Mouse (Mus musculus): ENCODE measurements around the gene Gpkow. TPM values are rescaled to one million over a fixed set of nuclear protein-coding genes. Genes with fewer than 3 reads are reported as not detected.
A peak's percentile ranks its signal among the peaks of the same experiment; 100 is the strongest.
"Not testable (repeated sequence)": the region's sequence is repeated elsewhere in the genome, so short reads cannot be mapped to it uniquely, and the experiment has no call there.

The Gpkow gene
- polyA plus RNA-seq, 1 experiment from 2014 or later: 42.1 TPM

- H3K27ac ChIP-seq (replicated peaks; ENCODE audit: low read depth, low read length): no peak overlapping the region
- no peak for DNase-seq (ENCODE audit: low spot score)
- peak overlapping the region; percentile 55; the same call in 1 of the 2 replicates for H3K4me2 ChIP-seq (ENCODE audit: low read depth, low read length)
- no peaks in the 10 kb centered on the region for H3K9me3 ChIP-seq (ENCODE audit: control insufficient read depth, low read length)
- WGBS: 47% methylated on average over 3 of the region's 3 CpGs
- H3K4me1 ChIP-seq (ENCODE audit: control insufficient read depth, insufficient read depth, low read length): no peaks in the 10 kb centered on the region
- H3K36me3 ChIP-seq (ENCODE audit: control insufficient read depth, insufficient read depth, low read length): no peaks in the 10 kb centered on the region
- H3K27me3 ChIP-seq (replicated peaks; ENCODE audit: control insufficient read depth, insufficient read depth, low read length): no peaks in the 10 kb centered on the region
- ATAC-seq (ENCODE audit: low read depth): no peak
- H3K9ac ChIP-seq (ENCODE audit: low read depth, low read length): no peak overlapping the region
- no peak overlapping the region for H3K4me3 ChIP-seq (ENCODE audit: low read depth, low read length)
Observed at GRCm38 (mm10) chrX:7678986-7679385, 17.9 kb upstream of the Gpkow start.

- H3K4me2 ChIP-seq (ENCODE audit: low read depth, low read length): peak overlapping the region; percentile 55
- 23% methylated on average over 18 of the region's 27 CpGs for WGBS
- H3K9me3 ChIP-seq (ENCODE audit: control insufficient read depth, low read length): no peaks in the 10 kb centered on the region
- DNase-seq (ENCODE audit: low spot score) (peak; percentile 94), ATAC-seq (ENCODE audit: low read depth) (peak; percentile 98)
- no peaks in the 10 kb centered on the region for H3K36me3 ChIP-seq (ENCODE audit: control insufficient read depth, insufficient read depth, low read length)
- H3K27me3 ChIP-seq (replicated peaks; ENCODE audit: control insufficient read depth, insufficient read depth, low read length): no peaks in the 10 kb centered on the region
- H3K9ac ChIP-seq (ENCODE audit: low read depth, low read length): no peak overlapping the region
- no peak overlapping the region for H3K27ac ChIP-seq (replicated peaks; ENCODE audit: low read depth, low read length)
- peak overlapping the region; percentile 30 for H3K4me3 ChIP-seq (ENCODE audit: low read depth, low read length)
- H3K4me1 ChIP-seq (ENCODE audit: control insufficient read depth, insufficient read depth, low read length): no peaks in the 10 kb centered on the region
Observed at GRCm38 (mm10) chrX:7679405-7680056, 17.4 kb upstream of the Gpkow start.

GRCm38 (mm10) chrX:7680057-7680412 lies 16.9 kb upstream of the Gpkow start:
- H3K9me3 ChIP-seq (ENCODE audit: control insufficient read depth, low read length): no peaks in the 10 kb centered on the region
- H3K4me1 ChIP-seq (ENCODE audit: control insufficient read depth, insufficient read depth, low read length): no peaks in the 10 kb centered on the region
- peak overlapping the region; percentile 30 for H3K4me3 ChIP-seq (ENCODE audit: low read depth, low read length)
- peak overlapping the region; percentile 55 for H3K4me2 ChIP-seq (ENCODE audit: low read depth, low read length)
- 17% methylated on average over 11 of the region's 12 CpGs for WGBS
- no peaks in the 10 kb centered on the region for H3K27me3 ChIP-seq (replicated peaks; ENCODE audit: control insufficient read depth, insufficient read depth, low read length)
- no peak for ATAC-seq (ENCODE audit: low read depth)
- DNase-seq (ENCODE audit: low spot score): no peak
- H3K27ac ChIP-seq (replicated peaks; ENCODE audit: low read depth, low read length): no peak overlapping the region
- H3K36me3 ChIP-seq (ENCODE audit: control insufficient read depth, insufficient read depth, low read length): no peaks in the 10 kb centered on the region
- H3K9ac ChIP-seq (ENCODE audit: low read depth, low read length): no peak overlapping the region

GRCm38 (mm10) chrX:7680864-7681263 lies 16.1 kb upstream of the Gpkow start, which contains the start of gene Magix:
TSS of gene Magix (minus strand) at chrX:7681251.
- 63% methylated on average over 11 of the region's 14 CpGs for WGBS
- ATAC-seq (ENCODE audit: low read depth): no peak
- Histone ChIP-seq H3K4me3 (ENCODE audit: low read depth, low read length) (peak within 1 kb of the TSS; percentile 30), H3K9me3 (ENCODE audit: control insufficient read depth, low read length) (no peaks in the 10 kb centered on the region), H3K27me3 (replicated peaks; ENCODE audit: control insufficient read depth, insufficient read depth, low read length) (no peaks in the 10 kb centered on the region), H3K4me2 (ENCODE audit: low read depth, low read length) (peak within 1 kb of the TSS; percentile 55), H3K27ac (replicated peaks; ENCODE audit: low read depth, low read length) (no peak within 1 kb of the TSS), H3K9ac (ENCODE audit: low read depth, low read length) (no peak within 1 kb of the TSS), H3K4me1 (ENCODE audit: control insufficient read depth, insufficient read depth, low read length) (no peaks in the 10 kb centered on the region), H3K36me3 (ENCODE audit: control insufficient read depth, insufficient read depth, low read length) (no peaks in the 10 kb centered on the region)
- DNase-seq (ENCODE audit: low spot score): no peak

GRCm38 (mm10) chrX:7688321-7688720 lies 8.6 kb upstream of the Gpkow start:
- 88% methylated on average over 2 of the region's 2 CpGs for WGBS
- DNase-seq (ENCODE audit: low spot score) (no peak), ATAC-seq (ENCODE audit: low read depth) (no peak)
- Histone ChIP-seq H3K9me3 (ENCODE audit: control insufficient read depth, low read length) (no peaks in the 10 kb centered on the region), H3K4me2 (ENCODE audit: low read depth, low read length) (no peak overlapping the region), H3K9ac (ENCODE audit: low read depth, low read length) (no peak overlapping the region), H3K27ac (replicated peaks; ENCODE audit: low read depth, low read length) (no peak overlapping the region), H3K4me3 (ENCODE audit: low read depth, low read length) (no peak overlapping the region), H3K36me3 (ENCODE audit: control insufficient read depth, insufficient read depth, low read length) (no peaks in the 10 kb centered on the region), H3K27me3 (replicated peaks; ENCODE audit: control insufficient read depth, insufficient read depth, low read length) (no peaks in the 10 kb centered on the region), H3K4me1 (ENCODE audit: control insufficient read depth, insufficient read depth, low read length) (no peaks in the 10 kb centered on the region)

- Histone ChIP-seq H3K4me3 (ENCODE audit: low read depth, low read length) (no peak overlapping the region), H3K27me3 (replicated peaks; ENCODE audit: control insufficient read depth, insufficient read depth, low read length) (no peaks in the 10 kb centered on the region), H3K9ac (ENCODE audit: low read depth, low read length) (no peak overlapping the region), H3K27ac (replicated peaks; ENCODE audit: low read depth, low read length) (no peak overlapping the region), H3K4me2 (ENCODE audit: low read depth, low read length) (no peak overlapping the region), H3K4me1 (ENCODE audit: control insufficient read depth, insufficient read depth, low read length) (no peaks in the 10 kb centered on the region), H3K9me3 (ENCODE audit: control insufficient read depth, low read length) (no peaks in the 10 kb centered on the region), H3K36me3 (ENCODE audit: control insufficient read depth, insufficient read depth, low read length) (no peaks in the 10 kb centered on the region)
- WGBS: 63% methylated on average over 3 of the region's 3 CpGs
- ATAC-seq (ENCODE audit: low read depth): peak; percentile 9; the same call in 1 of the 2 replicates
- DNase-seq (ENCODE audit: low spot score): no peak
Observed at GRCm38 (mm10) chrX:7690486-7690885, 6.4 kb upstream of the Gpkow start.

GRCm38 (mm10) chrX:7692862-7693261 lies 4.1 kb upstream of the Gpkow start:
- Histone ChIP-seq H3K27me3 (replicated peaks; ENCODE audit: control insufficient read depth, insufficient read depth, low read length) (no peaks in the 10 kb centered on the region), H3K4me3 (ENCODE audit: low read depth, low read length) (no peak overlapping the region), H3K9ac (ENCODE audit: low read depth, low read length) (no peak overlapping the region), H3K4me2 (ENCODE audit: low read depth, low read length) (no peak overlapping the region), H3K9me3 (ENCODE audit: control insufficient read depth, low read length) (no peaks in the 10 kb centered on the region), H3K36me3 (ENCODE audit: control insufficient read depth, insufficient read depth, low read length) (no peaks in the 10 kb centered on the region), H3K27ac (replicated peaks; ENCODE audit: low read depth, low read length) (no peak overlapping the region), H3K4me1 (ENCODE audit: control insufficient read depth, insufficient read depth, low read length) (no peaks in the 10 kb centered on the region)
- 34% methylated on average over 4 of the region's 4 CpGs for WGBS
- ATAC-seq (ENCODE audit: low read depth) (no peak), DNase-seq (ENCODE audit: low spot score) (no peak)

GRCm38 (mm10) chrX:7696520-7696919 lies 411 bp upstream of the Gpkow start:
- Histone ChIP-seq H3K27ac (replicated peaks; ENCODE audit: low read depth, low read length) (no peak overlapping the region), H3K9ac (ENCODE audit: low read depth, low read length) (no peak overlapping the region), H3K4me3 (ENCODE audit: low read depth, low read length) (peak overlapping the region; percentile 50; the same call in 1 of the 2 replicates), H3K4me1 (ENCODE audit: control insufficient read depth, insufficient read depth, low read length) (no peaks in the 10 kb centered on the region), H3K4me2 (ENCODE audit: low read depth, low read length) (peak overlapping the region; percentile 46), H3K27me3 (replicated peaks; ENCODE audit: control insufficient read depth, insufficient read depth, low read length) (no peaks in the 10 kb centered on the region), H3K36me3 (ENCODE audit: control insufficient read depth, insufficient read depth, low read length) (no peaks in the 10 kb centered on the region), H3K9me3 (ENCODE audit: control insufficient read depth, low read length) (no peaks in the 10 kb centered on the region)
- 47% methylated on average over 6 of the region's 6 CpGs for WGBS
- DNase-seq (ENCODE audit: low spot score) (no peak), ATAC-seq (ENCODE audit: low read depth) (peak; percentile 8; the same call in 1 of the 2 replicates)

GRCm38 (mm10) chrX:7713764-7714134 lies 16.8 kb downstream of the Gpkow start:
- peak overlapping the region; percentile 50 for H3K4me2 ChIP-seq (ENCODE audit: low read depth, low read length)
- not testable (repeated sequence) for H3K4me1 ChIP-seq (ENCODE audit: control insufficient read depth, insufficient read depth, low read length); H3K27ac ChIP-seq (replicated peaks; ENCODE audit: low read depth, low read length); H3K9me3 ChIP-seq (ENCODE audit: control insufficient read depth, low read length); H3K27me3 ChIP-seq (replicated peaks; ENCODE audit: control insufficient read depth, insufficient read depth, low read length); H3K36me3 ChIP-seq (ENCODE audit: control insufficient read depth, insufficient read depth, low read length); DNase-seq (ENCODE audit: low spot score); ATAC-seq (ENCODE audit: low read depth)
- H3K9ac ChIP-seq (ENCODE audit: low read depth, low read length): peak overlapping the region; percentile 46
- peak overlapping the region; percentile 37 for H3K4me3 ChIP-seq (ENCODE audit: low read depth, low read length)
- WGBS: 27% methylated on average over 5 of the region's 12 CpGs
